Comparison of ENCODE assay signal across 8 mouse cellular contexts in genomic region chr5:121397187-121398145, GRCm38 (mm10). TPM values are rescaled to one million over a fixed set of nuclear protein-coding genes. Genes with fewer than 3 reads are reported as not detected.
DNase-seq lines count a peak whose midpoint lies in the region; ATAC-seq and TF ChIP-seq lines count a peak whose summit lies in the region.

Gene Naa25 (plus strand): TSS chr5:121397936.

- H3K9ac ChIP-seq in hindbrain, embryonic 13.5 days: peak within 1 kb of the TSS; percentile 94

- in situ Hi-C loops in Patski (cut with MboI; ENCODE audit: low pct_unique_long_range_greater_than_20kb): no loop called here

- peak within 1 kb of the TSS; percentile 95 for H3K4me3 ChIP-seq in hindbrain, embryonic 13.5 days

- H3K4me2 ChIP-seq in hindbrain, embryonic 13.5 days: peak within 1 kb of the TSS; percentile 93

- H3K9me3 ChIP-seq in hindbrain, embryonic 13.5 days: no peaks in the 10 kb centered on the region

- CTCF ChIA-PET in Patski (lab: Charles Lee): interaction anchor here (1.0 to 1.3 kb wide), 3 partner anchors 10 to 13 kb away, joined by 4 to 5 read pairs (median 4); no protein-coding TSS in a partner anchor

- TF ChIP-seq CTCF in Patski (IDR thresholded peaks at IDR 0.05): no peak

- peak; percentile 65 for ATAC-seq in Patski
- peak; percentile 95 for ATAC-seq in hindbrain, embryonic 13.5 days (ENCODE audit: low FRiP score)

- peaks cover 28% of the 10 kb centered on the region for H3K4me1 ChIP-seq in hindbrain, embryonic 13.5 days (replicated peaks)

- peak within 1 kb of the TSS; percentile 87 for H3K27ac ChIP-seq in hindbrain, embryonic 13.5 days

- H3K27me3 ChIP-seq in Patski: no peaks in the 10 kb centered on the region
- no peaks in the 10 kb centered on the region for H3K27me3 ChIP-seq in hindbrain, embryonic 13.5 days

- 10% methylated on average over 52 of the region's 53 CpGs for WGBS in hindbrain, embryonic 13.5 days

- no peaks in the 10 kb centered on the region; the same call in none of the 2 replicates for H3K36me3 ChIP-seq in hindbrain, embryonic 13.5 days

- peak; percentile 90 for DNase-seq in Patski (ENCODE audit: low read depth, low spot score)
- DNase-seq in cerebellum, postnatal 14 days: peak; percentile 97 to 98
- DNase-seq in frontal cortex, postnatal 14 days (ENCODE audit: low spot score in 2 of 2): peak; percentile 86 to 91
- DNase-seq in layer of hippocampus, postnatal 25 days (ENCODE audit: extremely low spot score in 1 of 2, low spot score in 1 of 2): peak; percentile 86 to 91
- DNase-seq in lung, postnatal 25 days (ENCODE audit: low spot score): peak; percentile 96
- peak; percentile 99 for DNase-seq in retina, embryonic 14.5 days (ENCODE audit: low spot score)
- peak; percentile 98 for DNase-seq in thymus, postnatal 4 days

- POLR2A ChIA-PET in Patski (lab: Charles Lee): interaction anchor here (0.5 to 2.0 kb wide), 3 partner anchors 14 to 24 kb away, joined by 3 to 5 read pairs (median 4); no protein-coding TSS in a partner anchor

RNA-seq across cellular contexts. Expression of gene Naa25, which starts in this region (rescaled TPM):
- 36.3 TPM for polyA plus RNA-seq in Patski (2021)
- polyA plus RNA-seq in hindbrain, embryonic 13.5 days (2015; fragmentation: Nextera tagmentation; extraction: Ambion mirVana): 47.7 and 51.8 TPM in 2 replicates
- total RNA-seq in layer of hippocampus, postnatal 25 days (2021): 10 to 100 TPM; 39.4 to 41.2 TPM

Comparison
In these comparisons a context has a peak if more than half of its experiments do, and no peak if none do; other contexts are left out.
1. Peak in every context shown above with its lines: DNase-seq, ATAC-seq, H3K4me3 ChIP-seq and H3K27ac ChIP-seq.